Mouse (Mus musculus) kidney, adult 2 months (tissue): Measurements from ENCODE around the gene BC005537. TPM values are rescaled to one million over a fixed set of nuclear protein-coding genes. Genes with fewer than 3 reads are reported as not detected.

ENCODE experiments used
- DNase-seq: peaks from one replicate; pipeline ENCODE4 v3.0.0; 2021
- H3K27ac ChIP-seq: fragments of 200-500 bp; 2 replicates; pipeline ENCODE4 v1.5.1; 2012; ENCODE audit warnings: low read depth, low read length, control low read depth, inconsistent platforms; ENCODE audit not compliant: insufficient read depth
- H3K27me3 ChIP-seq: fragments of 200-500 bp; replicated peaks from 2 replicates; pipeline ENCODE4 v1.6.1; 2012; ENCODE audit warnings: mild to moderate bottlenecking, moderate library complexity, low read length, inconsistent platforms; ENCODE audit not compliant: control insufficient read depth, insufficient read depth
- H3K36me3 ChIP-seq: fragments of 200-500 bp; 2 replicates; pipeline ENCODE4 v1.6.1; 2012; ENCODE audit warnings: mild to moderate bottlenecking, moderate library complexity, low read length, inconsistent platforms; ENCODE audit not compliant: control insufficient read depth, insufficient read depth
- H3K4me1 ChIP-seq: fragments of 200-500 bp; 2 replicates; pipeline ENCODE4 v1.6.1; 2011; ENCODE audit warnings: low read length; ENCODE audit not compliant: control insufficient read depth, insufficient read depth
- H3K4me3 ChIP-seq: fragments of 200-500 bp; 2 replicates; pipeline ENCODE4 v1.5.1; 2011; ENCODE audit warnings: mild to moderate bottlenecking, low read depth, low read length, control low read depth; ENCODE audit not compliant: insufficient read depth
- CTCF ChIP-seq: fragments of 200-500 bp; conservative IDR thresholded peaks from 2 replicates; pipeline ENCODE4 v1.5.1; 2011; ENCODE audit warnings: low read depth, mild to moderate bottlenecking, control low read depth, low read length, moderate library complexity, mixed read lengths; ENCODE audit not compliant: insufficient read depth, insufficient read length
- POLR2A ChIP-seq: fragments of 200-500 bp; IDR thresholded peaks from one replicate; pipeline ENCODE4 v1.6.1; 2011; ENCODE audit warnings: low read depth, low read length, control low read depth
- WGBS: fragments of 180-500 bp; shearing (Covaris S2); methylation state at CpG from one replicate; pipeline ENCODE4 v1.1.7; 2018; 5-methylcytosine and 5-hydroxymethylcytosine counted together
- polyA plus RNA-seq: library from polyadenylated mRNA; depleted of rRNA; stranded (reverse); fragments of >200 nt; gene quantifications from 2 replicates; pipeline ENCODE4 v1.2.3, GENCODE M21; 2012; rRNA removed

BC005537 gene
- polyA plus RNA-seq, 1 experiment, result 42.4 TPM

GRCm38 (mm10) chr13:24849318-24849717 lies 47.9 kb downstream of the BC005537 start:
- TF ChIP-seq CTCF (no peak), POLR2A (no peak)

DNA sequence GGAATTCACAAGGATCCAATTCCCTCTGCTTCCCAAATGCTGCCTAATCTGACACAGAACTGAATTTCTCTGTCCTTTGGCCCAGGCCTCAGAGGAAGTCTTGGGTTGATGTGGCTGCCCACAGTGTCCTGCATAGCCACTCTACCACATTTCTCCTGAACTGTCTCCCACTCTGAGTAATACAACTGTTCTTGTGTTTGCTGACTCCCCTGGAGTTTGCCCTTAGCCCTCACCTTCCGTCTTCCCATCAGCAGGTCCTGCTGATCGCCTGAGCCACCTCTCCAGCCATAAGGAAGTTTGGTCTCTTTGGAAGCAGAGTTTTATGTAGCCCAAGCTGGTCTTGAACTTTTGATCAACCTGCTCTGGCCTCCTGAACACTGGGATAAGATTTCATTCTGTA lies 50.5 kb downstream of the BC005537 start:
- no peaks in the 10 kb centered on the region for H3K27me3 ChIP-seq
- H3K4me3 ChIP-seq, result no peak overlapping the region
- H3K27ac ChIP-seq, result no peak overlapping the region
- TF ChIP-seq CTCF, result no peak
- no peak for DNase-seq
- no peaks in the 10 kb centered on the region for H3K36me3 ChIP-seq
- 65% methylated on average over 2 of the region's 2 CpGs for WGBS
- peaks cover 8% of the 10 kb centered on the region for H3K4me1 ChIP-seq

More at GRCm38 (mm10) chr13:24849318-24849717, 47.9 kb downstream of the BC005537 start:
- H3K4me3 ChIP-seq, result no peak overlapping the region
- 47% methylated on average over 4 of the region's 4 CpGs for WGBS
- H3K27ac ChIP-seq, result no peak overlapping the region
- peak; percentile 73 for DNase-seq
- no peaks in the 10 kb centered on the region for H3K36me3 ChIP-seq
- no peaks in the 10 kb centered on the region for H3K27me3 ChIP-seq
- H3K4me1 ChIP-seq, result peaks cover 8% of the 10 kb centered on the region

GRCm38 (mm10) chr13:24852570-24852969 lies 51.1 kb downstream of the BC005537 start:
- no peak for TF ChIP-seq POLR2A
- no peak for TF ChIP-seq CTCF
- Histone ChIP-seq H3K36me3 (no peaks in the 10 kb centered on the region), H3K4me3 (no peak overlapping the region), H3K27ac (no peak overlapping the region), H3K4me1 (peaks cover 8% of the 10 kb centered on the region), H3K27me3 (no peaks in the 10 kb centered on the region)
- DNase-seq, result no peak
- 80% methylated on average over 3 of the region's 3 CpGs for whole genome bisulfite sequencing

DNA sequence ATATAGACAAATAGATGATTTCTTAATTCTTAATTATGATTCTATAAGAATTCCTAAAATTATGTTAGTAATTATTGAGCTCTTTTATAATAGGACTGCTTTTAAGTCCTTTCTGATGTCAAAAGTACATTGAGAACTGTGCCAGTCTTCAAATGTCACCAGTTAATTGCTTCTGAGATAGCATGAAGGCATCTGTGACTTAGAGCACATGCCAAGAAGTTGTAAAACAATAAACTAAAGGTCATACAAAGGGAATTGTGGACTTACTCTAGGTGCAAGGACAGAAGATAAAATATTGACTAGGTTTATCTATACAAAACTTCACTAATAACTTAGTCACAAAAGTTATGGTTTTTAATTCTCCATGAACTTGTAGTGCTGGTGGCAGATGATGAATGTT lies 57.7 kb downstream of the BC005537 start:
- H3K4me3 ChIP-seq, result no peak overlapping the region
- H3K4me1 ChIP-seq, result no peaks in the 10 kb centered on the region
- H3K36me3 ChIP-seq, result no peaks in the 10 kb centered on the region
- no peaks in the 10 kb centered on the region for H3K27me3 ChIP-seq
- no peak overlapping the region for H3K27ac ChIP-seq
- DNase-seq, result no peak
- TF ChIP-seq POLR2A (no peak), CTCF (no peak)

DNA sequence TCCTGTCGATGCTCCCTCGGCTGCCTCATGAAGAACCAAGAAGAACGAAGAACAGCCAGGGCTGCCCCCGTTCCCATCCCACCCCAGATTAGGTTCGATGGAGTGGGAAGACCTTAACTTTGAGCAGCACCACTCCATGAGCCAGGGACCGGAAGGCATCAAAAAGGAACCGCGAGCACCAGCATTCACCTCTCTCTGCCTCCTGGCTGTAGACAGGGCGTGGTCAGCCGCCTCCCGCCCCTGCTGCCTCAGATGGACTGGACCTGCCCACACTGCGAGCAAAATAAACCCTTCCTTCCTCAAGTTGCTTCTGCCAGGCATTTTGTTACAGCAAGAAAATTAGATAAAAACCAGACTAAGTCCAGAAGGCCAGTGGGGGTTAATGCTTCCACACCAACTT lies 59.6 kb downstream of the BC005537 start:
- Histone ChIP-seq H3K4me1 (peaks cover 3% of the 10 kb centered on the region; the same call in 1 of the 2 replicates), H3K4me3 (no peak overlapping the region)

DNA sequence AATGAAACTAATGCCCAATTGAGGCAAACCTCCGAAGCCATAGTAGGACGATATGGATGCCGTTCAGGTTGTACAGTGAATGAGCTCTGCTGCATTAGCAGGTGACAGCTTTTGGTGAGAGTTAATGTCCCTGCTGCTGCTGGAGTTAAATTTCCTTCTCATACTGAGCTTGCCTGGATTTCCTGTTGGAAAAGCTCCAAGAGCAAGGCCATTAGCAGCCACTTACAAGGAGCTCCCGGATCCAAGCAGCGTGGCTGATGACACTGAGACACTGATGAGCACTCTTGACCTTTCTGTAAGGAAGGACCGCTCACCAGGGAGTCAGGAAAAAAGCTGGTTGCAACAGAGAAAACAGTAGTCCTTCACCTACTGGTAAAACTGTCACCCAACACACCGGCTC lies 60.6 kb downstream of the BC005537 start:
- DNase-seq, result peak; percentile 44
- TF ChIP-seq POLR2A (no peak), CTCF (no peak)
- H3K27ac ChIP-seq, result no peak overlapping the region

More for the DNA sequence above, 59.6 kb downstream of the BC005537 start:
- H3K27me3 ChIP-seq, result no peaks in the 10 kb centered on the region
- DNase-seq, result no peak
- TF ChIP-seq POLR2A (no peak), CTCF (no peak)
- WGBS, result 71% methylated on average over 12 of the region's 12 CpGs
- no peak overlapping the region for H3K27ac ChIP-seq
- no peaks in the 10 kb centered on the region for H3K36me3 ChIP-seq

GRCm38 (mm10) chr13:24862520-24862919 lies 61.1 kb downstream of the BC005537 start:
- H3K27ac ChIP-seq, result no peak overlapping the region
- peak; percentile 70 for DNase-seq
- 61% methylated on average over 7 of the region's 7 CpGs for whole genome bisulfite sequencing
- TF ChIP-seq POLR2A (no peak), CTCF (peak; percentile 63)
- H3K27me3 ChIP-seq, result no peaks in the 10 kb centered on the region
- peaks cover 3% of the 10 kb centered on the region; the same call in 1 of the 2 replicates for H3K4me1 ChIP-seq
- H3K36me3 ChIP-seq, result no peaks in the 10 kb centered on the region
- no peak overlapping the region for H3K4me3 ChIP-seq

More for the DNA sequence above, 60.6 kb downstream of the BC005537 start:
- H3K36me3 ChIP-seq, result no peaks in the 10 kb centered on the region
- no peaks in the 10 kb centered on the region for H3K27me3 ChIP-seq
- H3K4me3 ChIP-seq, result no peak overlapping the region
- peaks cover 3% of the 10 kb centered on the region; the same call in 1 of the 2 replicates for H3K4me1 ChIP-seq
- 23% methylated on average over 7 of the region's 7 CpGs for WGBS

Other genes starting within 250 kb of the BC005537 start
- 1.4 and 3.7 TPM in 2 replicates for gene Ripor2, start 219.5 kb upstream of the BC005537 start, polyA plus RNA-seq
- gene Armh2, start 60.4 kb upstream of the BC005537 start, polyA plus RNA-seq, result not detected in 2 replicates
- 4.1 and 7.1 TPM in 2 replicates for gene Gmnn, start 39.7 kb upstream of the BC005537 start, polyA plus RNA-seq
- gene Acot13, start 29.9 kb downstream of the BC005537 start, polyA plus RNA-seq, result 259 and 286 TPM in 2 replicates
- 19.6 and 19.7 TPM in 2 replicates for gene Tdp2, start 30.0 kb downstream of the BC005537 start, polyA plus RNA-seq
- gene D130043K22Rik, start 43.5 kb downstream of the BC005537 start, polyA plus RNA-seq, result 0.57 and 0.67 TPM in 2 replicates
- gene Aldh5a1, start 136.0 kb downstream of the BC005537 start, polyA plus RNA-seq, result 16.5 and 17.6 TPM in 2 replicates
- gene Gpld1, start 141.5 kb downstream of the BC005537 start, polyA plus RNA-seq, result 1.3 and 1.7 TPM in 2 replicates
- gene Mrs2, start 218.7 kb downstream of the BC005537 start, polyA plus RNA-seq, result 23.9 and 27.3 TPM in 2 replicates